Mouse (Mus musculus): ENCODE measurements at regions not wholly inside any gene's neighbourhood (a gene's known extent, or its start where the extent isn't known, plus 50 kb on each side); places are given as distances from the start of the nearest gene placed in this dataset.

DNA sequence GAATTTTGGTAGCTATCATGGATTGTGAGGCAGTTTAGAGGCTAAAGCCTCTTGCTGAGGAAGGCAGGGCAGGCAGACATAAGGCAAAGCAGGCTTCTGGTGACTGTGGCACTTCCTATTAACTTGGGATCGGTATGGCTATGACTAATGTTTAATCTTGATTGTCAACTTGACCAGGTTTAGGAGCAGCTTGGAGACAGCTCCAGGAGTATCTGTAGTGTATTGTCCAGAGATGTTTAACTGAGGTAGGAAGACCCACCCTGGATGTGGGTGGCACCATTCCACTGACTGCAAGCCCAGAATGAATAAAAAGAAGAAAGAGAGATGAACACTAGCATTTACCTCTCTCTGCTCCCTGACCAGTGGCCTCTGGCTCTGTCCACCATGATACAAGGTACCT is 83.1 kb upstream of the 1700024P04Rik start:
- WGBS: 85% methylated on average over 1 of the region's 1 CpGs
- Histone ChIP-seq H3K4me3 (no peak overlapping the region), H3K27ac (no peak overlapping the region), H3K9me3 (no peaks in the 10 kb centered on the region), H3K4me1 (peaks cover 19% of the 10 kb centered on the region), H3K27me3 (ENCODE audit: poor library complexity, severe bottlenecking) (no peaks in the 10 kb centered on the region), H3K36me3 (replicated peaks) (no peaks in the 10 kb centered on the region)
- no peak for DNase-seq (ENCODE audit: extremely low spot score, low spot score)

DNA sequence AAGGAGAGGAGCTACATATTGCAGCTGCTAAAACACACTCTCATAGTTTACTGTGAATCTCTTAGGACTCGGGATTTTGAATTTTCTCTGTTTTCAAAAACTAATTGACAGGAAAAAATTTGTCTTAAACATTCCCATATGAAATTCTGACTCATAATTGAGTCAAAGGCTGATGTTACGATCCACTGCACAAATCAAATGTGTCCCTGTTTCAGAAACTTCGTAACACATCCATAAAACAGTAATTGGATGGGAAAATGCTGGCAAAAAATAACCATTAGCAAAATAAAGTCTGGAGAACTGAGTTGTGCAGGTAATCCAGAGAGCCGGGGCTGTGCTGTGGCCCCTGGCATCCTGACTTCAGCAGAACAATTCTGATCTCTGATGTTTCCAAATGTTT is 79.1 kb upstream of the 1700024P04Rik start:
- no peaks in the 10 kb centered on the region for H3K9me3 ChIP-seq
- H3K4me1 ChIP-seq: peaks cover 14% of the 10 kb centered on the region
- H3K36me3 ChIP-seq (replicated peaks): no peaks in the 10 kb centered on the region
- WGBS: 83% methylated on average over 4 of the region's 4 CpGs
- H3K4me3 ChIP-seq: no peak overlapping the region
- no peak for DNase-seq (ENCODE audit: extremely low spot score, low spot score)
- no peak overlapping the region for H3K27ac ChIP-seq
- H3K27me3 ChIP-seq (ENCODE audit: poor library complexity, severe bottlenecking): no peaks in the 10 kb centered on the region

DNA sequence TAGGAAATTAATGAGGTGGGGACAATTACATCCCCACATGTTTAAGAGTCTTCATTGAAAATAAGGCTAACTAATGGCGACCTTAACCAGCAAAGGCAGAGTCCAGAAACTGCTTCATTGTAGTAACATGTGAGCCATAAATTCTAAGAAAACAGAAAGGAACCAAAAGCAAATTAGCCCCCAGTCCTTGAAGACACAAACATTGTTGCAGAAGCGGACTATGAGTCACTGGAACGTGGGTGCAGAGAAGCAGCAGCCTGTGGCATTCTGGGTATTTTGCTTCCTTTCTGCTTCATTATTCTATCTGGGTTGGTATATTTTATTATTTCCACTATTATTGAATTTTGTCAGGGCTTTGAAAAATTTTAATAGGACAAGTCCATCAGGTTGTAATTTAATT is 78.6 kb upstream of the 1700024P04Rik start:
- WGBS: 68% methylated on average over 3 of the region's 3 CpGs
- Histone ChIP-seq H3K9me3 (no peaks in the 10 kb centered on the region), H3K36me3 (replicated peaks) (no peaks in the 10 kb centered on the region), H3K27ac (no peak overlapping the region), H3K4me3 (no peak overlapping the region), H3K27me3 (ENCODE audit: poor library complexity, severe bottlenecking) (no peaks in the 10 kb centered on the region), H3K4me1 (peaks cover 14% of the 10 kb centered on the region)
- DNase-seq (ENCODE audit: extremely low spot score, low spot score): no peak

DNA sequence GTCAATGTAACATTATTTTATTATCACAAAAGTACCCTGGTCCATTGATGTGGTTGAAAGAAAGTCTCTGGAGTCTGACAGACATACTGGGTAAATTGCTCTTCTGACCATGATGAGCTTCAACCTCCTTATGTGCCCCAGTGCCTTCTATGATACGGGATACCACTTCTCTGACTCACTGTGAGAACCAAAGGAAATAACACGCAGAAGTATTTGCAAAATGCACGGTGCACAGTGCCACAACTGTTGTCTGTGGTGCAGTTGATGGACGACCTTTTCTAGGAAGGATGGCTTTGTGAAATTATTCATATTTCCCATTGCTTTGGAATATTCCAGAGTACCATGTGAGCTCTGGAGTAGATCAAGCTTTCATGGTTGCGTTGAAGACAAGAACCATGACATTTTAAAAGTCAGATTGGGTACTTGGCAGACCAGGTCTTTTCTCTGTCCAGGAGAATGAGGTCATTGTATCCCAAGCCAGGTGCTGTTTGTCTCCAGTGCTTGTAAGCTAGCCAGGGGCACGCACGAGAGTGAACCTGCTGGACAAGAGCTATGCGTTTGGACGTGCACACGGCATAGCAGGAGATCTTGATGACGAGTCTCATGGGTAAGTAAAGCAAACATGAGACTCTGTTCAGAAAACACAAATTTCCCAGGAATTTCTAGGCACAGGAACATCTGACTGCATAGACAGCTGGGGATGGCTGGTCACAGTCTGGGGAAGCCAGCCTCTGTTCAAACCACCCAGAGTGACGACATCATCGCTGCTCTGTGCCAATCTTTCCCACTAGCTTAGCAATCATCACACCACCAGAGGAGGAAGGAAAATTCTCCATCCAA is 74.0 kb upstream of the 1700024P04Rik start:
- Histone ChIP-seq H3K4me3 (no peak overlapping the region), H3K4me1 (peaks cover 16% of the 10 kb centered on the region), H3K27ac (no peak overlapping the region), H3K36me3 (replicated peaks) (no peaks in the 10 kb centered on the region), H3K27me3 (ENCODE audit: poor library complexity, severe bottlenecking) (no peaks in the 10 kb centered on the region), H3K9me3 (no peaks in the 10 kb centered on the region)
- WGBS: 92% methylated on average over 13 of the region's 13 CpGs
- DNase-seq (ENCODE audit: extremely low spot score, low spot score): no peak

DNA sequence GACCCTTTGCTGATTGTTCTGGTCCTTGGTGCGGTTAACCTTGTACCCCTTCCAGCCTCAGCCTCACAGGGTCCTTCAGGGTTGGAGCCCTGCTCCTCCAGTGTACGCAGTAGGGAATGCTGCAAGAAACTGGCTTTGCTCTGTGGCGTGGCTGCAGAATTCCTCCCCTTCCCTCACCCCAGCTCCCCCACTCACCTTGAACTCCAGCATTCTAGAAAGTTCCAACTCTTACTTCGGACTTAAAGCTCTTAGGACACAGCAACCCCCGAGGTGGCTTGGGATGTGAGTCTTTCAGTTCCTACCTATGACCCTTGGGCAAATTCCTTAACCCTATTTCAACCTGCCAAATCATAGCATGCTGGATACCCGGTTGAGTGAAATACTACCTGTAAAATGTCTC is 73.3 kb upstream of the 1700024P04Rik start:
- no peak for DNase-seq (ENCODE audit: extremely low spot score, low spot score)
- 85% methylated on average over 6 of the region's 6 CpGs for WGBS
- peaks cover 10% of the 10 kb centered on the region for H3K4me1 ChIP-seq
- H3K9me3 ChIP-seq: no peaks in the 10 kb centered on the region
- no peaks in the 10 kb centered on the region for H3K36me3 ChIP-seq (replicated peaks)
- no peak overlapping the region for H3K4me3 ChIP-seq
- H3K27ac ChIP-seq: no peak overlapping the region
- H3K27me3 ChIP-seq (ENCODE audit: poor library complexity, severe bottlenecking): no peaks in the 10 kb centered on the region

DNA sequence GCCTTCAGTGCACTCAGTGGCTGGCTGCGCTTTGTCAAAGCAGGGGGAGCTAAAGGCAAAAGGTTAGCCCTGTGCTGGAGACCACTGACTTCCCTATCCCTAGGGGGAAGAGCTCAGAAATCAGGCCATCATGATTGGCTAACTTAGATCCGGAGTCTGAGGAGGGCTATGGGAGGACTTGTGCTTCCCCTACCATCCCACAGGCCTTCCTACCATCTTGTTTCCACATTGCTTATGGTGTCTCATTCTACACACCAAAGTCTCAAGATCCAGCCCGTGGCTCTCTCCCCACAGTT is 72.9 kb upstream of the 1700024P04Rik start:
- no peak for DNase-seq (ENCODE audit: extremely low spot score, low spot score)
- no peaks in the 10 kb centered on the region for H3K36me3 ChIP-seq (replicated peaks)
- peak overlapping the region; percentile 22; the same call in 1 of the 2 replicates for H3K27ac ChIP-seq

DNA sequence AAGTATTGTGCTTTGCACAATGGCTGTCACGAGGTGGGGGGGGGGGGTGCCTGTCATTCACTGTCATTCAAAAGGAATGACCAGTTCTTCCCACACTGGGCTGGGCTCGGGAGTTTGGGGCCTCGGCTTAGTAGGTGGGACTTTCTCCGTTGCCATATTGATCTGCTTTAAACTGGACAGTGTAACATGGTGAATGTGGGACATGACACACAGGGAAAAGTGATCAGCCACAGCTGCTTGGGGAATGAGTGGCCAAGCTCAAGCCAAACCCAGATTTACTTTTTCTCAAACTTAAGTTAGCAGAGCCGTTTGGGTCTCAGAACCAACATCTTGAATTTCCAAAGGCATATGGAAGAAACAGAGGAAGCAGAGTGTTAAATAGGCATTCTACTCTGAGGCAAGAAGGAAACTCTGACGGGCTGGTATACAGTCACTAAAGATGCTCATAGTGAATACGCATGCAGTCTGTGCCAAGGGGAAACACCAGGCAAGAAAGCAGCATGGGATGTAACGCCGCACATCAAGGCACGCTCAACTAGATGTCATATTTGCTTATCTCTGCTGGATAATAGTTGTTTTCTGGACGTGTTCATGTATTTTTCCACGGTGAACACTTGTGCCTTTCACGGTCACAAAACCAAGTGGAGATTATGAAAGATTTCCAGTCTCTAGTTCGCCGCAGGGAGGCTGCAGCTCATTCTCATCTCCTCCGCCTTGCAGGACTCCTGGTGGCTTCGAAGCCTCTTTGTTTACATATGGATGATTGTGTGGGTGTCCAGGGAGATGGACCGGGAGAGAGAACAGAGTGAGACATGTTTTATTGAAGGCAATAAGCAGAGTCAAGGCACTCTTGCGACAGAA is 72.3 kb upstream of the 1700024P04Rik start:
- H3K4me3 ChIP-seq: no peak overlapping the region
- no peaks in the 10 kb centered on the region for H3K9me3 ChIP-seq
- WGBS: 86% methylated on average over 19 of the region's 19 CpGs
- H3K36me3 ChIP-seq (replicated peaks): no peaks in the 10 kb centered on the region
- H3K27ac ChIP-seq: peak overlapping the region; percentile 22; the same call in 1 of the 2 replicates
- peaks cover 7% of the 10 kb centered on the region; the same call in 1 of the 2 replicates for H3K4me1 ChIP-seq
- H3K27me3 ChIP-seq (ENCODE audit: poor library complexity, severe bottlenecking): no peaks in the 10 kb centered on the region
- DNase-seq (ENCODE audit: extremely low spot score, low spot score): no peak

More for the DNA sequence above, 72.9 kb upstream of the 1700024P04Rik start:
- no peaks in the 10 kb centered on the region for H3K27me3 ChIP-seq (ENCODE audit: poor library complexity, severe bottlenecking)
- H3K9me3 ChIP-seq: no peaks in the 10 kb centered on the region
- H3K4me3 ChIP-seq: no peak overlapping the region
- WGBS: 86% methylated on average over 3 of the region's 3 CpGs
- H3K4me1 ChIP-seq: peaks cover 7% of the 10 kb centered on the region; the same call in 1 of the 2 replicates

DNA sequence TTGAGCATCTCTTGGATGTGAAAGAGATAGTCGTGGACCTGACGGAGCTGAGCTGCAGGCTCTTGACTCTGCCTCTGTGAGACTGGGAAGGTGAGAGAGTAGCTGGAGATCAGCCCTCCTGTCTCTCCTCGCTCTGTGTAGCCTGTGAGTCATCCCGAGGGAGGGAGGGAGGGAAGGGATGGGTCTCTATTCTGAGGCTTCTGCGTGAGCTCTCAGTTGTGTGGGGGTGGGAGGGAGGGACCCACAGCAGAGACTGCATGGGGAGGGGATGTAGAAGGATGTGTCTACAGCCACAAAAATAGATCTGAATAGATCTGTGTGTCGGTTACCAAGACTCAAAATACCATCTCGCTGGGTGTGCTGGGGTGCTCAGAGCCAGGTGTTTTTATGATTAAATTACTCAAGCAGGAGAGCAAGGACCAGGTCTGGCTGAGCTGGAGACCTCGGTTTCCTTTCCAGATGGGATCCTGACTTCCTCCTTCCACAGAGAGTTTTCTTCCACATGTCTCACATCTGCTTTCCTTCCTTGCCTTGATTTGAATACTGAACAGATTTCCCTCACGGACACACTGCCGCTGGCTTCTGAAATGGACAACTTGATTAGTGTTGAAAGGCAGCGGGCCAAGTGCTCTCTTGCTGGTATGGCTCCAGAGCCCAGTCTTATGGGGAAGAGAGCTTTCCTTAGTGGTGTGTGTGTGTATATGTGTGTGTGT is 71.4 kb upstream of the 1700024P04Rik start:
- Histone ChIP-seq H3K4me3 (no peak overlapping the region), H3K27ac (no peak overlapping the region), H3K27me3 (ENCODE audit: poor library complexity, severe bottlenecking) (no peaks in the 10 kb centered on the region), H3K9me3 (no peaks in the 10 kb centered on the region), H3K4me1 (peaks cover 7% of the 10 kb centered on the region; the same call in 1 of the 2 replicates), H3K36me3 (replicated peaks) (no peaks in the 10 kb centered on the region)
- no peak for DNase-seq (ENCODE audit: extremely low spot score, low spot score)
- 69% methylated on average over 11 of the region's 11 CpGs for WGBS

DNA sequence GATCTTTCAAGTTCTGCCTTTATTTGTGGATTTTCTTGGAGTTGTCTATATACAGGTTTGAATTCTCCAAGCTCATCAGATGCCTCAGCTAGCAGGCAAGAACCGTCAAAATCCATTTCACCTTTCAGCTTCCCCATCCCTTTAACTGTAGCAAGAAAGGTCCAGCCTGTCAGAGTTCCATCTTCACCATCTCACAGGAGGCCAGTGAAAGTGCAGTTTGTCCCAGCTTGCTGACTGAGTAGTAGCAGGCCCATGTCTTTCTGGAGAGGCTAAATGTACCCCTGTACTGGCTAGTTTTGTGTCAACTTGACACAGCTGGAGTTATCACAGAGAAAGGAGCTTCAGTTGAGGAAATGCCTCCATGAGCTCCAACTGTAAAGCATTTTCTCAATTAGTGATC is 67.7 kb upstream of the 1700024P04Rik start:
- WGBS: 79% methylated on average over 1 of the region's 1 CpGs
- no peak overlapping the region for H3K27ac ChIP-seq
- no peaks in the 10 kb centered on the region for H3K9me3 ChIP-seq
- DNase-seq (ENCODE audit: extremely low spot score, low spot score): no peak
- H3K27me3 ChIP-seq (ENCODE audit: poor library complexity, severe bottlenecking): no peaks in the 10 kb centered on the region
- no peaks in the 10 kb centered on the region for H3K36me3 ChIP-seq (replicated peaks)
- H3K4me1 ChIP-seq: peaks cover 3% of the 10 kb centered on the region; the same call in 1 of the 2 replicates
- no peak overlapping the region for H3K4me3 ChIP-seq

DNA sequence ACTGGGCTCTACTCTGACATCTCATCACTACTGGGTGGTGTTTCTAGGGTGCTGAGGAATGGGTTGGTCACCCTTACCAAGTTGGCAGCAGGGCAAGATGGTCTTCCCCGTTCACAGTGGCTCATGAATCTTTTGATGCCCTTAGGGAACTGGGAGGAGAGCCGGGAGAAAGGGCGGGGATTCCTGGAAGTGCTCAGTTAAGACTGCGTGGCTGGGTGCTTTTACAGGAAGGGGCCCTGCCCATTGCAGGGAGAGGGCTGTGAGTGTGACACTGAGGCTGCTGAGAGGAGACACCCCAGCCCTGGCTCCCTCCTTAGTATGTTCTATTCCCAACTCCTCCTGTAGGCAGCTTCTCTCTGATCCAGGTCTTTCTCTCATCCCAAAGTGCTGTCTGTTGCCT is 65.3 kb upstream of the 1700024P04Rik start:
- no peak overlapping the region for H3K27ac ChIP-seq
- 64% methylated on average over 4 of the region's 4 CpGs for WGBS
- no peaks in the 10 kb centered on the region for H3K27me3 ChIP-seq (ENCODE audit: poor library complexity, severe bottlenecking)
- no peaks in the 10 kb centered on the region for H3K36me3 ChIP-seq (replicated peaks)
- H3K4me1 ChIP-seq: no peaks in the 10 kb centered on the region
- no peak for DNase-seq (ENCODE audit: extremely low spot score, low spot score)
- no peaks in the 10 kb centered on the region for H3K9me3 ChIP-seq
- H3K4me3 ChIP-seq: no peak overlapping the region

DNA sequence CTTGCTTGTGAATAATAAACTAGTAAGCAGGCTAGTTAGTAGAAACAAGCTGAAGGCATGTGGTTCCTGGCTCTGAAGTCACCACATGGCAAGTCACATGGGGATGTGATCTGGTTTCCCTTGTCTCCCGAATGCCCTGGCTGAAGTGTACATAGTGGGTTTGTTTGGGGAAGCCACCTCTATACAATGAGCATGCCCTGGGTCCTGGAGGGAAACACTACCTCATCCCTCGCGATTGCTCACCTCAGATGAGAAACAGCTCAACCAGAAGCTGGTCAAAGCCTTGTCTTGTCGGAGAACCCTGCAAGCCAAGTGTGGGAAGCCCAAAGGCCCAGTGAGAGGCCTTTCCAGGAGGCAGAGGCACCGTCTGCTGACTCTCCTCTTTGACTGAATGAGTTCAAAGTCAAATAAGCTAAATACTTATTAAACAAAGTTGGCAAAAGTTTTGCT is 64.3 kb upstream of the 1700024P04Rik start:
- DNase-seq (ENCODE audit: extremely low spot score, low spot score): no peak

DNA sequence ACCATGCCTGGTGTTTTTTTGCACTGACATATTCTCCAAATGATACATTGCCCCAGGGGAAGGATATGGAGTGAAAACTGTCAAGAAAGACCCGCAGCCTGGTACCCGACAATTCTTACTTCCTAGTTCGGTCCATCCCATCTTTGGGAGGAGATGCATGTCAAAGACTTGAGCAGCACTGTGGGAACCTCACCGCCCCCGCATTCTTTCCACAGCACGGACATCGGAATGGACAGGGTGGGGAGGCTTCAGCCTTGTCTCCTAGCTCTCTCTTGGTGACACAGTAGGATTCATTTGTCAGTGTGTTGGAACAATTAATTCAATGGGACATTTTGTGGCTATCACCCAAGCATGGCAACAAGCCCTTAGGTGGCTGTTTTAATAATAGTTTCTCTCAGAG is 62.9 kb upstream of the 1700024P04Rik start:
- H3K27me3 ChIP-seq (ENCODE audit: poor library complexity, severe bottlenecking): no peaks in the 10 kb centered on the region
- H3K4me3 ChIP-seq: no peak overlapping the region
- WGBS: 84% methylated on average over 7 of the region's 7 CpGs
- H3K27ac ChIP-seq: no peak overlapping the region
- H3K9me3 ChIP-seq: no peaks in the 10 kb centered on the region
- no peaks in the 10 kb centered on the region for H3K36me3 ChIP-seq (replicated peaks)
- no peaks in the 10 kb centered on the region for H3K4me1 ChIP-seq
- no peak for DNase-seq (ENCODE audit: extremely low spot score, low spot score)

More for the DNA sequence above, 64.3 kb upstream of the 1700024P04Rik start:
- no peaks in the 10 kb centered on the region for H3K4me1 ChIP-seq
- no peaks in the 10 kb centered on the region for H3K9me3 ChIP-seq
- no peaks in the 10 kb centered on the region for H3K36me3 ChIP-seq (replicated peaks)
- 84% methylated on average over 5 of the region's 5 CpGs for WGBS
- H3K27me3 ChIP-seq (ENCODE audit: poor library complexity, severe bottlenecking): no peaks in the 10 kb centered on the region
- no peak overlapping the region for H3K4me3 ChIP-seq
- no peak overlapping the region for H3K27ac ChIP-seq

Data from forebrain, embryonic 10.5 days (tissue).